Mouse (Mus musculus) spleen, postnatal 10 days (tissue): ENCODE measurements around the gene Fgf10.

ENCODE experiments used
- DNase-seq, 2 experiments: peaks; one replicate each; pipeline ENCODE4 v3.0.0; 2021 to 2022; ENCODE audit warnings: low spot score in 2 of 2

Fgf10 gene

GRCm38 (mm10) chr13:118716726-118717125 is 47.1 kb downstream of the Fgf10 start:
- DNase-seq, result no peak

- DNase-seq, result no peak
These were observed 48.8 kb downstream of the Fgf10 start for GRCm38 (mm10) chr13:118718396-118718795.

GRCm38 (mm10) chr13:118721668-118722067 is 52.1 kb downstream of the Fgf10 start:
- no peak for DNase-seq

- DNase-seq, result no peak
These were observed 62.4 kb downstream of the Fgf10 start for GRCm38 (mm10) chr13:118731850-118732552.

GRCm38 (mm10) chr13:118739854-118740411 is 70.3 kb downstream of the Fgf10 start:
- DNase-seq, result no peak

GRCm38 (mm10) chr13:118742788-118743187 is 73.2 kb downstream of the Fgf10 start:
- no peak for DNase-seq

GRCm38 (mm10) chr13:118744806-118745205 is 75.2 kb downstream of the Fgf10 start:
- no peak for DNase-seq

- DNase-seq, result no peak
These were observed 76.8 kb downstream of the Fgf10 start for GRCm38 (mm10) chr13:118746427-118746826.

GRCm38 (mm10) chr13:118754024-118754423 is 84.4 kb downstream of the Fgf10 start:
- no peak for DNase-seq

- no peak for DNase-seq
These were observed 89.4 kb downstream of the Fgf10 start for GRCm38 (mm10) chr13:118759021-118759420.

GRCm38 (mm10) chr13:118762982-118763381 is 93.4 kb downstream of the Fgf10 start:
- no peak for DNase-seq

GRCm38 (mm10) chr13:118772188-118772587 is 102.6 kb downstream of the Fgf10 start:
- no peak for DNase-seq

GRCm38 (mm10) chr13:118775148-118775547 is 105.6 kb downstream of the Fgf10 start:
- DNase-seq, result no peak

GRCm38 (mm10) chr13:118779161-118779560 is 109.6 kb downstream of the Fgf10 start:
- no peak for DNase-seq

- DNase-seq, result no peak
These were observed 122.2 kb downstream of the Fgf10 start for GRCm38 (mm10) chr13:118791753-118792152.

- DNase-seq, result no peak
These were observed 122.6 kb downstream of the Fgf10 start for GRCm38 (mm10) chr13:118792198-118792597.

GRCm38 (mm10) chr13:118800176-118800575 is 130.6 kb downstream of the Fgf10 start:
- no peak for DNase-seq

GRCm38 (mm10) chr13:118806662-118807061 is 137.1 kb downstream of the Fgf10 start:
- no peak for DNase-seq

GRCm38 (mm10) chr13:118819785-118820184 is 150.2 kb downstream of the Fgf10 start:
- no peak for DNase-seq

GRCm38 (mm10) chr13:118823113-118823512 is 153.5 kb downstream of the Fgf10 start:
- no peak for DNase-seq

- DNase-seq, result no peak
These were observed 155.5 kb downstream of the Fgf10 start for GRCm38 (mm10) chr13:118825102-118825501.

GRCm38 (mm10) chr13:118828604-118829381 is 159.2 kb downstream of the Fgf10 start:
- DNase-seq, result no peak

GRCm38 (mm10) chr13:118834021-118834420 is 164.4 kb downstream of the Fgf10 start:
- no peak for DNase-seq
